Mouse (Mus musculus): ENCODE results near the gene Cypt12. TPM values are rescaled to one million over a fixed set of nuclear protein-coding genes. Genes with fewer than 3 reads are reported as not detected.

Gene Cypt12
- total RNA-seq (2021): not detected
- long read RNA-seq, experiment 1: 0 reads
- long read RNA-seq, experiment 2: 0 reads

- DNase-seq: no peak
Measured at GRCm38 (mm10) chr3:17948299-17948698, at the start of gene Cypt12. Gene Cypt12, plus strand, starts transcription at chr3:17948410.

- no peak for DNase-seq
Measured at GRCm38 (mm10) chr3:17913796-17914195, 34.4 kb upstream of the Cypt12 start.

GRCm38 (mm10) chr3:17940206-17940605 is 8.0 kb upstream of the Cypt12 start:
- no peak for DNase-seq
